Mouse (Mus musculus) bone marrow macrophage, adult 2 months (primary cell): ENCODE data around the gene Actr3b.

ENCODE experiments used
- CTCF ChIP-seq: IDR thresholded peaks from 2 replicates; pipeline ENCODE4 v1.5.1; 2012; ENCODE audit warnings: low read depth, mild to moderate bottlenecking, low read length, moderate library complexity
- POLR2A ChIP-seq: IDR thresholded peaks from 2 replicates; pipeline ENCODE4 v1.6.1; 2012; ENCODE audit warnings: mild to moderate bottlenecking, low read depth, low read length, borderline replicate concordance

GRCm38 (mm10) chr5:25804569-25804968 is 44.8 kb downstream of the Actr3b start:
- TF ChIP-seq CTCF = no peak
- TF ChIP-seq POLR2A = no peak
